Mouse (Mus musculus) cerebellum, adult 2 months (tissue): ENCODE results near the gene Cask. TPM values are rescaled to one million over a fixed set of nuclear protein-coding genes. Genes with fewer than 3 reads are reported as not detected.

ENCODE experiments used
- DNase-seq, 2 experiments: peaks; one replicate each; pipeline ENCODE4 v3.0.0; 2021
- H3K27ac ChIP-seq: fragments of 200-500 bp; 2 replicates; pipeline ENCODE4 v1.5.1; 2012; ENCODE audit warnings: low read length, control low read depth, inconsistent platforms; ENCODE audit not compliant: insufficient read depth
- H3K27me3 ChIP-seq: fragments of 200-500 bp; 2 replicates; pipeline ENCODE4 v1.6.1; 2012; ENCODE audit warnings: inconsistent platforms, mild to moderate bottlenecking, low read length, moderate library complexity; ENCODE audit not compliant: control insufficient read depth, insufficient read depth
- H3K4me1 ChIP-seq: fragments of 200-500 bp; 2 replicates; pipeline ENCODE4 v1.6.1; 2011; ENCODE audit warnings: low read length; ENCODE audit not compliant: control insufficient read depth, insufficient read depth
- H3K4me3 ChIP-seq: fragments of 200-500 bp; replicated peaks from 2 replicates; pipeline ENCODE3; 2011; ENCODE audit warnings: mild to moderate bottlenecking, low read depth, low read length, control low read depth; ENCODE audit not compliant: insufficient read depth
- CTCF ChIP-seq: fragments of 200-500 bp; IDR thresholded peaks from 2 replicates; pipeline ENCODE4 v1.5.1; 2011; ENCODE audit warnings: low read depth, mild to moderate bottlenecking, control low read depth, low read length, moderate library complexity, borderline replicate concordance; ENCODE audit not compliant: insufficient read depth
- POLR2A ChIP-seq: fragments of 200-500 bp; IDR thresholded peaks from 2 replicates; pipeline ENCODE4 v1.6.1; 2011; ENCODE audit warnings: low read length, control low read depth, borderline replicate concordance; ENCODE audit not compliant: insufficient read depth
- WGBS: fragments of 180-500 bp; shearing (Covaris S2); methylation state at CpG from one replicate; pipeline ENCODE4 v1.1.7; 2018; 5-methylcytosine and 5-hydroxymethylcytosine counted together
- polyA plus RNA-seq: library from polyadenylated mRNA; depleted of rRNA; stranded (reverse); fragments of >200 nt; gene quantifications from 2 replicates; pipeline ENCODE4 v1.2.3, GENCODE M21; 2012

Gene Cask
- polyA plus RNA-seq, 1 experiment = 24.5 TPM

DNA sequence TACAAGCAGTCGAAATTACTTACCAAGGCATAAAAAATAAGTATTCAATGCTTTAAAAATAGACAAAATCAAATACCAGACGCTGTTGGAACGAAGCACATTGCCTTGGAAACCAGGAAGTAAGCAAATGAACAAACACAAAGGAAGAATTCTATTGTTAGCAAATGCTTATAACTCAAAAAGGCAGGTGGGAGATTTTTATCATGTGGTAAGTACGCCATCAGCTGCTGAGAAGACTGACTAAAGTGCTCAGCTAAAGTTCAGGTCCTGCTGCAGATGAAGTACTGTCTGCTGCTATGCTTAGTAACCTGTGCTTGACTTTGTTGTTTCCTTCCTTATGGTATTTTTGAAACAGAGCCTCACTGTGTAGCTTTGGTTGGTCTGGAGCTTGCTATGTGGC is 232.7 kb downstream of the Cask start:
- H3K4me3 ChIP-seq = no peak overlapping the region
- H3K27me3 ChIP-seq = no peaks in the 10 kb centered on the region
- DNase-seq = no peak
- no peak overlapping the region for H3K27ac ChIP-seq
- no peaks in the 10 kb centered on the region for H3K4me1 ChIP-seq
- 81% methylated on average over 4 of the region's 4 CpGs for WGBS
- TF ChIP-seq POLR2A (no peak), CTCF (no peak)

DNA sequence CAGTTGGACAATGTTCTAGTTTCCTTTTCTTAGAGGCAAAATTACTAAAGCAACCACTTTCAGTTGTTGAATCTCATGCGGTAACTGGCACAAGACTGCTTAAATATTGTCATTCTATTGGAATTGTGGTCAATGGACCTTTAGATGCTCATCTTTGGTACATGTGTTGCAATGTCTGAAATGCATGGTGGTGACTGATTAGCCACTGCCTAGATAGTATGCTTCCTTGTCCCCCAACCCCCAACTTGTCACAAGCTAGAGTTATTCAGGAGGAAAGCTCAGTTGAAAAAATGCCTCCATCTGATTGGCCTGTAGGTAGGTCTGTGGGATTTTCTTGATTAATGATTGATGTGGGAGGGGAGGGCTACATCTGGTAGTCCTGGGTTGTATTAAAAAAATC is 233.9 kb downstream of the Cask start:
- Histone ChIP-seq H3K4me3 (no peak overlapping the region), H3K27me3 (no peaks in the 10 kb centered on the region), H3K27ac (no peak overlapping the region), H3K4me1 (no peaks in the 10 kb centered on the region)
- DNase-seq = no peak
- 92% methylated on average over 1 of the region's 1 CpGs for WGBS
- TF ChIP-seq CTCF (no peak), POLR2A (no peak)

DNA sequence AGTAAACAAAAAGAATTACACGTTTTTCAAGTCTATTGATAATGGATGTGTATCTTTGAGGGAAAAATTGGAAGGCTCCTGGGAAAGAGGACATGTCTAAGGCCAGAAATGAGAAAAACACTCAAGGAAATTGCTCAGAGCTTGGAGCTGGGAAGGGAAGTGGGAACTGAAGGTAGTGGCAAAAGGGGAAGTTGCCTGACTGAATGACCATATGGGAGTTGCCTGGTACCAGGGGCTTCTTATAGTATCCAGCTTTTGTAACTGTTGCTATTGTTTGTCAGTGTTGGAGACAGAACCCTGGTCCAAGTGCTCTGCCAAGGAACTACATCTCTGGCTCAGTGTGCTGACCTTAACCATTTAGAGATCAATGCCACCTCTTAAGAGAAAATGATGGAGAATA is 234.4 kb downstream of the Cask start:
- TF ChIP-seq POLR2A = no peak
- no peak for TF ChIP-seq CTCF
- Histone ChIP-seq H3K4me1 (no peaks in the 10 kb centered on the region), H3K4me3 (no peak overlapping the region), H3K27me3 (no peaks in the 10 kb centered on the region), H3K27ac (no peak overlapping the region)
- WGBS = 85% methylated on average over 1 of the region's 1 CpGs
- DNase-seq = no peak

DNA sequence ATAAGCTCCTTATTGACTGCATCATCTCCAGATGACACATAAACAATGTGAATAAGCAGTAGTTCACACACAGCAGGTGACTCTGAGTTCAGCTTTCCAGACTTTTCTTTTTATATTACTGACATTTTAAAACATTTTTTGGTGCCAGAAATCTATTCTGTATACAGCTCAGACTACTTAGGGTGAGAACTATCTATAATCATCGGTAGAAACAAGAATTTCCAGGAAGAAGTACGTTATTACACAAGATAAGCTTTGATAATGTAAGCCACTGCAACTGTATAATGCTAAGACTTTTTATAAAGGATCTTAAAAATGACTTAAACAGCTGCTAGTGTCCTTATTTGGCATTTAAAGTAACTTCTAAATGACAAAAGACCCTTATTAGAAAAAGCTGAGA is 239.1 kb downstream of the Cask start:
- Histone ChIP-seq H3K4me3 (no peak overlapping the region), H3K4me1 (no peaks in the 10 kb centered on the region), H3K27me3 (no peaks in the 10 kb centered on the region), H3K27ac (no peak overlapping the region)
- 81% methylated on average over 2 of the region's 2 CpGs for WGBS
- TF ChIP-seq CTCF = no peak
- no peak for TF ChIP-seq POLR2A
- DNase-seq = no peak

DNA sequence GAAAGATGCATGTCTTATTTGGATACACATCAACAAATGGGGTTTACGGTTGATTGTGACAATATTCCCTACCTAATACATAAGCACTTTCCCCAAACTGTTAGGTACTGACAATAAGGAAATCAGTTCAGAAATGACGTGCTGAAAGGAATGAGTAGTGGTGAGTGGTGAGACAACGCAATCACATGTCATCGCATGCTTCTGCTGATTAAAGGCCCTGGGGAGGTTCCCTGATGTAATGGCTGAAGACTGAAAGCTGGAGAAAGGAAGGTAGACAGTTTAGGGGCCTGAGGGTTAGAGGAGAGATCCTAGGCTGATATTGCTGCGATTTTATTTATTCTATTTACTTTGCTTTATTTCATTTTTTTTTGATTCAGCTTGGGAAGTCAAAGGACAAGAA is 240.1 kb downstream of the Cask start:
- Histone ChIP-seq H3K27ac (no peak overlapping the region), H3K4me1 (no peaks in the 10 kb centered on the region), H3K4me3 (no peak overlapping the region), H3K27me3 (no peaks in the 10 kb centered on the region)
- no peak for DNase-seq
- TF ChIP-seq POLR2A (no peak), CTCF (no peak)
- 98% methylated on average over 5 of the region's 5 CpGs for WGBS

DNA sequence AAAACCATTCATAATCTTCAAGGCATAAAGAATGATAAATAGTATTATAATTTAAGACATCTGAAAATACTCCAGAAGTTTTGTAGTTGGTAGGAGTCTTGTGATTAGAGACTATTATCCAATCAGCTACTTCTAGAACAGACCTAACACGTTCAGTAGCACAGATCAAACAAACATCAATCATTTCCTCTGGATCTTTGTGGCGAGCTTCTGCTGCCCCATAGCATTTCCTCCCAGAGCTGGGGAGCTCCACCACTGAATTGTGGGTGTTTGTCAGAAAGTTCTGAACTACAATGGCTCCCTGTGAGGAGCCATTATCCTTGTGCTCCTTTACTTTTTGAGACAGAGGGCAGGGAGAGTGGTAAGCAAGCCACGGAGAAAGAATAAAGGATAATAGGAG is 243.4 kb downstream of the Cask start:
- WGBS = 58% methylated on average over 3 of the region's 3 CpGs

DNA sequence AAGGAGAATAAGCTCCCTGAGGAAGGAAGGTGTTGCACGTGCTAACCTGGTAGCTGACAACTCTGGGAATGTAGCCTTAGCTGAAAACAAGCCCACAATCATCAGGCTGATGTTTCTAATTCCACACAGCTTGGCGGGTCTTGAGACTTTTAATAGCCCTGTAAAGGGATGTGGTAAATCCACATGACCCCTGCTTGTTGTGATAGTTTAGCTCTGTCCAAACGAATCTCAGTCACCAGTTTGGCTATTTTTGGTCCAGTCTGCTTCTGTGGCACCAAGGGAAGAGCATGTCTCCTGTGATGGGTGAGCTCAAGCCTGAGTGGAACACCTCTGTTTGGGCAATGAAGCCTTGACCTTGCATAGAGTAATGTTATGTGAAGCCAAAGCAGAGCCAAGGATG is 244.4 kb downstream of the Cask start:
- H3K4me1 ChIP-seq = no peaks in the 10 kb centered on the region
- no peak overlapping the region for H3K4me3 ChIP-seq
- WGBS = 67% methylated on average over 3 of the region's 3 CpGs
- TF ChIP-seq CTCF = no peak
- no peak for TF ChIP-seq POLR2A
- DNase-seq = no peak
- H3K27me3 ChIP-seq = no peaks in the 10 kb centered on the region
- no peak overlapping the region for H3K27ac ChIP-seq

More for the DNA sequence above, 243.4 kb downstream of the Cask start:
- Histone ChIP-seq H3K4me3 (no peak overlapping the region), H3K4me1 (no peaks in the 10 kb centered on the region), H3K27me3 (no peaks in the 10 kb centered on the region), H3K27ac (no peak overlapping the region)
- no peak for DNase-seq
- TF ChIP-seq CTCF (no peak), POLR2A (no peak)

DNA sequence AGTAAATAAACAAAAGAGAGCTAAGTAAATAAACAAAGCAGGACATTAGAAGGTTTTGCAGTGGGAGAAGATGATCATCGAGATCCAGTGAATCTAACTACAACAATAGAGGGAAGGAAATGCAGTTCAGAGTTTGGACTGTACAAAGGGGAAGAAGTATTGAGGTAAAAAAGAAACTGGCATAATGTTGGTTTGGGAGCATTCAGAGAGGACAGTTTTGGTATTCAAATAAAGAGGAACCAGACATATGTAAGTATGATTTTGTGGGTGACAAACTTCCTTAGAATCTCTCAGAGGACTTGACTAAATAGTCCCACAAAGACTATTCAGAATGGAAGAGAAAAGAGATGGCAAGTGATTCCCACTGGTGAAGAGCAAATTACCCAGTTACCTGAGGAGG is 251.2 kb downstream of the Cask start:
- Histone ChIP-seq H3K4me3 (no peak overlapping the region), H3K27me3 (no peaks in the 10 kb centered on the region), H3K4me1 (peaks cover 3% of the 10 kb centered on the region; the same call in 1 of the 2 replicates), H3K27ac (no peak overlapping the region)
- 79% methylated on average over 1 of the region's 1 CpGs for WGBS
- TF ChIP-seq CTCF (no peak), POLR2A (no peak)
- no peak for DNase-seq
